Mouse (Mus musculus) kidney, embryonic 14.5 days (tissue): ENCODE measurements at regions not wholly inside any gene's neighbourhood (a gene's known extent, or its start where the extent isn't known, plus 50 kb on each side); places are given as distances from the start of the nearest gene placed in this dataset.

ENCODE experiments used
- ATAC-seq: fragments of 200-750 bp; cut with Nextera tagmentation; 2 replicates; pipeline ENCODE4 v1.8.0; 2017; ENCODE audit warnings: moderate number of reproducible peaks, mild to moderate bottlenecking, moderate TSS enrichment, moderate library complexity; ENCODE audit not compliant: low FRiP score, low TSS enrichment
- H3K27ac ChIP-seq: fragments of 300-500 bp; sonication (generic); 2 replicates; pipeline ENCODE4 v1.5.1; 2014; ENCODE audit warnings: low read depth, mild to moderate bottlenecking, low read length, moderate library complexity, mixed read lengths
- H3K27me3 ChIP-seq: fragments of 300-500 bp; sonication (generic); 2 replicates; pipeline ENCODE4 v1.6.1; 2014; ENCODE audit warnings: mild to moderate bottlenecking, low read length; ENCODE audit not compliant: control insufficient read depth, insufficient read depth
- H3K36me3 ChIP-seq: fragments of 300-500 bp; sonication (generic); 2 replicates; pipeline ENCODE4 v1.6.1; 2014; ENCODE audit warnings: low read length, mixed read lengths; ENCODE audit not compliant: control insufficient read depth, insufficient read depth
- H3K4me1 ChIP-seq: fragments of 300-500 bp; sonication (generic); 2 replicates; pipeline ENCODE4 v1.6.1; 2014; ENCODE audit warnings: low read length, mixed read lengths; ENCODE audit not compliant: control insufficient read depth, insufficient read depth
- H3K4me2 ChIP-seq: fragments of 300-500 bp; sonication (generic); replicated peaks from 2 replicates; pipeline ENCODE4 v1.6.1; 2014; ENCODE audit warnings: low read depth, mild to moderate bottlenecking, low read length
- H3K4me3 ChIP-seq: fragments of 300-500 bp; sonication (generic); 2 replicates; pipeline ENCODE4 v1.5.1; 2014; ENCODE audit warnings: mild to moderate bottlenecking, low read length
- H3K9ac ChIP-seq: fragments of 300-500 bp; sonication (generic); 2 replicates; pipeline ENCODE4 v1.6.1; 2014; ENCODE audit warnings: low read depth, mild to moderate bottlenecking, low read length, moderate library complexity
- H3K9me3 ChIP-seq: fragments of 300-500 bp; sonication (generic); 2 replicates; pipeline ENCODE4 v1.6.1; 2016; ENCODE audit warnings: low read length; ENCODE audit not compliant: control insufficient read depth
- WGBS: fragments of 180-500 bp; shearing (Covaris S2); extraction: QIAGEN DNeasy Blood & Tissue Kit; methylation state at CpG from one replicate; pipeline ENCODE4 v1.1.7; 2014; 5-methylcytosine and 5-hydroxymethylcytosine counted together

GRCm38 (mm10) chr11:48398032-48398431 lies 402.1 kb upstream of the Rack1 start:
- no peak for ATAC-seq

GRCm38 (mm10) chr11:48381489-48381888 lies 392.7 kb upstream of the Sgcd start:
- H3K9me3 ChIP-seq, result no peaks in the 10 kb centered on the region
- 74% methylated on average over 4 of the region's 4 CpGs for WGBS
- no peak overlapping the region for H3K9ac ChIP-seq
- H3K4me1 ChIP-seq, result no peaks in the 10 kb centered on the region
- ATAC-seq, result no peak
- H3K36me3 ChIP-seq, result no peaks in the 10 kb centered on the region
- H3K27me3 ChIP-seq, result no peaks in the 10 kb centered on the region
- no peak overlapping the region for H3K4me2 ChIP-seq
- H3K4me3 ChIP-seq, result no peak overlapping the region
- no peak overlapping the region for H3K27ac ChIP-seq

More at GRCm38 (mm10) chr11:48398032-48398431, 402.1 kb upstream of the Rack1 start:
- H3K4me3 ChIP-seq, result no peak overlapping the region
- 77% methylated on average over 2 of the region's 2 CpGs for WGBS
- no peaks in the 10 kb centered on the region for H3K4me1 ChIP-seq
- no peak overlapping the region for H3K9ac ChIP-seq
- H3K27me3 ChIP-seq, result no peaks in the 10 kb centered on the region
- H3K4me2 ChIP-seq, result no peak overlapping the region
- no peak overlapping the region for H3K27ac ChIP-seq
- no peaks in the 10 kb centered on the region for H3K36me3 ChIP-seq
- H3K9me3 ChIP-seq, result no peaks in the 10 kb centered on the region

- no peak overlapping the region for H3K4me3 ChIP-seq
- no peak overlapping the region for H3K27ac ChIP-seq
- no peaks in the 10 kb centered on the region for H3K27me3 ChIP-seq
- no peak for ATAC-seq
- H3K4me1 ChIP-seq, result no peaks in the 10 kb centered on the region
- no peaks in the 10 kb centered on the region for H3K9me3 ChIP-seq
- WGBS, result 37% methylated on average over 4 of the region's 4 CpGs
- H3K4me2 ChIP-seq, result no peak overlapping the region
- no peaks in the 10 kb centered on the region for H3K36me3 ChIP-seq
- no peak overlapping the region for H3K9ac ChIP-seq
Observed at GRCm38 (mm10) chr11:48378044-48378443, 389.3 kb upstream of the Sgcd start.

- no peak overlapping the region for H3K4me3 ChIP-seq
- ATAC-seq, result no peak
- H3K36me3 ChIP-seq, result no peaks in the 10 kb centered on the region
- H3K27ac ChIP-seq, result no peak overlapping the region
- H3K9ac ChIP-seq, result no peak overlapping the region
- no peak overlapping the region for H3K4me2 ChIP-seq
- H3K4me1 ChIP-seq, result no peaks in the 10 kb centered on the region
- no peaks in the 10 kb centered on the region for H3K9me3 ChIP-seq
- no peaks in the 10 kb centered on the region for H3K27me3 ChIP-seq
Observed at GRCm38 (mm10) chr11:48377269-48377668, 388.5 kb upstream of the Sgcd start.

GRCm38 (mm10) chr11:48351349-48352023 lies 362.7 kb upstream of the Sgcd start:
- H3K4me1 ChIP-seq, result no peaks in the 10 kb centered on the region
- H3K4me2 ChIP-seq, result no peak overlapping the region
- 85% methylated on average over 4 of the region's 4 CpGs for WGBS
- H3K9me3 ChIP-seq, result no peaks in the 10 kb centered on the region
- H3K9ac ChIP-seq, result no peak overlapping the region
- H3K36me3 ChIP-seq, result no peaks in the 10 kb centered on the region
- ATAC-seq, result no peak
- no peak overlapping the region for H3K4me3 ChIP-seq
- H3K27me3 ChIP-seq, result no peaks in the 10 kb centered on the region
- no peak overlapping the region for H3K27ac ChIP-seq

- Histone ChIP-seq H3K4me1 (no peaks in the 10 kb centered on the region), H3K9ac (no peak overlapping the region), H3K36me3 (no peaks in the 10 kb centered on the region), H3K4me2 (no peak overlapping the region), H3K9me3 (no peaks in the 10 kb centered on the region), H3K27me3 (no peaks in the 10 kb centered on the region), H3K27ac (no peak overlapping the region), H3K4me3 (no peak overlapping the region)
- 52% methylated on average over 1 of the region's 1 CpGs for WGBS
- no peak for ATAC-seq
Observed at GRCm38 (mm10) chr11:48314500-48314899, 325.7 kb upstream of the Sgcd start.

- no peaks in the 10 kb centered on the region for H3K4me1 ChIP-seq
Observed at GRCm38 (mm10) chr11:48295370-48295769, 306.6 kb upstream of the Sgcd start.

GRCm38 (mm10) chr11:48262492-48262891 lies 273.7 kb upstream of the Sgcd start:
- no peak overlapping the region for H3K4me2 ChIP-seq
- H3K4me3 ChIP-seq, result no peak overlapping the region
- no peaks in the 10 kb centered on the region for H3K4me1 ChIP-seq
- no peak for ATAC-seq
- H3K9ac ChIP-seq, result no peak overlapping the region
- WGBS, result 73% methylated on average over 3 of the region's 3 CpGs
- no peak overlapping the region for H3K27ac ChIP-seq
- no peaks in the 10 kb centered on the region for H3K9me3 ChIP-seq
- no peaks in the 10 kb centered on the region for H3K36me3 ChIP-seq
- no peaks in the 10 kb centered on the region for H3K27me3 ChIP-seq

More at GRCm38 (mm10) chr11:48295370-48295769, 306.6 kb upstream of the Sgcd start:
- Histone ChIP-seq H3K9me3 (no peaks in the 10 kb centered on the region), H3K36me3 (no peaks in the 10 kb centered on the region), H3K4me2 (no peak overlapping the region), H3K9ac (no peak overlapping the region), H3K27me3 (no peaks in the 10 kb centered on the region), H3K27ac (no peak overlapping the region), H3K4me3 (no peak overlapping the region)
- no peak for ATAC-seq
- 64% methylated on average over 3 of the region's 3 CpGs for WGBS

GRCm38 (mm10) chr11:48261089-48261488 lies 272.3 kb upstream of the Sgcd start:
- no peaks in the 10 kb centered on the region for H3K36me3 ChIP-seq
- no peak overlapping the region for H3K4me3 ChIP-seq
- no peak overlapping the region for H3K4me2 ChIP-seq
- WGBS, result 26% methylated on average over 1 of the region's 1 CpGs
- no peaks in the 10 kb centered on the region for H3K9me3 ChIP-seq
- H3K27me3 ChIP-seq, result no peaks in the 10 kb centered on the region
- no peaks in the 10 kb centered on the region for H3K4me1 ChIP-seq
- no peak overlapping the region for H3K27ac ChIP-seq
- no peak for ATAC-seq
- no peak overlapping the region for H3K9ac ChIP-seq
